Mouse (Mus musculus): ENCODE results near the gene Lrig1. TPM values are rescaled to one million over a fixed set of nuclear protein-coding genes. Genes with fewer than 3 reads are reported as not detected.

The Lrig1 gene
- total RNA-seq, 2 experiments from 2014 or later, result 27.2 to 27.7 TPM

DNA sequence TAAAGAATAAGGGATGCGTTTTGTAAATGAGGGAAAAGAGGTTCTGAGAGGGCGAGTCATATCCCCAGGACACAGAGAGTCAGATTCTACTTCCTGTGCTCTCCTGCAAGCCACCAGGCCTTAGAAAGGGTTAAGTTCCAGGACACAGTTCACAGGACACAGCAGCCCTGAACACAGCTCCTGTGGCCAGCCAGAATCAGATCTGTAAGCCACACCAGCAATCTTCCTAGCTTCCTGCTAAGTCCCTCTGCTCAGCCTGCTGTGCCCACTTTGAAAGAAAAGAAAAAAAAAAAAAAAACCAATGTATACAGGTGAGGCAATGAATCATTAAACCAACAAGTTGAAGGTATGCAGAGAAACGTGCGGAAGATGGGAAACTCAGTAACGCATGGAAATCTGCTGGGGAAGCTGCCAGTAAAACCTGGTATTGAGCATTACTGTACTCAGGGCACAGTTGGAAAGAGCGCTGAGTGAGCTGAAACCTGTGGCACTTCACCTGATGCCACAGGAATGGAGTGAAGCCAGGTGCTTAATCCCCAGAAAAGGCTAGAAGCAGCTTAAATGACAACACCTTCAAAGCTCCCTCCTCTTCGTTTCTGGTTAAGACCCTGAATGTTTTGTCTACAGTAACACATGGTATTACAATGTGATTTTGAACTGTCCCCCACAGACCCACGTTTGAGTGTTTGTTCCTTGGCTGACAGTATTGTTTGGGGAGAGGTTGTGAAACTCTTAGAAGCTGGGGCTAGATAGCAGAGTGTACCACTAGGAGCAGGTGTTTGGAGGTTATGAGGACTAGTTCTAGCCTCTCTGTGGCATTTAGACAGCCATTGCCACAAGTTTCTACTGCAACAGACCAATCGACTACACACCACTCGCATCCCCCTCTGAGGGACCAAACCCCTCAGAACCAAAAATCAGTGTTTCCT lies 46.3 kb downstream of the Lrig1 start:
- intact Hi-C loops (cut with DNase I), result no loop called here

DNA sequence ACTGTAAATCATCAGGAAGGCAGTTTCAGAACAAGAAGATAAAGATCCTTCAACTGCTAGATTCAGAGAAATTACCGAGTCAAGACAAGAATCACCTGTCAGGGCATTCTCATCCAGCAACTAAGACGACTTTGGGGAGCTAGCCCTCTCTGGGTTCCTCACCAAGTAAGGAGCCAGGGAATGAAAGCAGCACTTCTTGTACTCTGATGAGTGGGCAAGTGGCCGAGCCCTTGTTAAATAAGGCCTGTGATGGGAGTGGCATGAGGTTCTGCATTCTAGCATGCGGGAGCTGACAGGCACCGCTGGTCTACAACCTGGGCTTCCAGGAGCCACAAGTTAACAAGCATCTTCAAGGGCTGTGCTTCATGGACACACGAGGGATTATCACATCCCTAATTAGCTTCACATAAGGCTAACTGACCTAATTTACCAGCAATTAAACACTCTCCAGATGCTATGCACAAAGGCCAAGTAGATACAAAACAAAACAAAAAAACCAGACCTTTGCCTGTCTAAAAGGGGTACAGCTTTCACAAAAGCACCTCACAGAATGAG lies 47.2 kb downstream of the Lrig1 start:
- DNase-seq (ENCODE audit: low spot score in 2 of 2), result no peak
- intact Hi-C loops (cut with DNase I), result no loop called here

More for the DNA sequence above, 46.3 kb downstream of the Lrig1 start:
- DNase-seq (ENCODE audit: low spot score in 2 of 2), result no peak

DNA sequence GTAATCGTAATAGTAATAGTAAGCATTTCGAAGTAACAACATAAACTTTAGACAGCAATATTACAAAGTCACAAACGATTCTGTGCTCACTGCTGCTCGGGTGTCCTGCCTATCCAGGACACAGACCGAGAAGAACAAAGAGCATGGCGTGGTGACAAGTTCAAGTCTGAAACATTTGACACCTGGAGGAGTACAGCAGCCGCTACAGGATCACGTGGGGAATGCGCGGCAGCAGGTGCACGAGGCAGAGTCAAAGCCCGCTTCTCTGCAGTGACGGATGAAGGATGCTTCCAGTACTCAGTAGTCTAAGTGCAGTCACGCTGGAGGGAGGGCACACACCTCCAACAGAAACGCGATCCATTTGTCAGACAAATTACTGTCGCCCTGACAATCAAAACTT lies 48.4 kb downstream of the Lrig1 start:
- no peak for DNase-seq (ENCODE audit: low spot score in 2 of 2)
- intact Hi-C loops (cut with DNase I), result no loop called here

DNA sequence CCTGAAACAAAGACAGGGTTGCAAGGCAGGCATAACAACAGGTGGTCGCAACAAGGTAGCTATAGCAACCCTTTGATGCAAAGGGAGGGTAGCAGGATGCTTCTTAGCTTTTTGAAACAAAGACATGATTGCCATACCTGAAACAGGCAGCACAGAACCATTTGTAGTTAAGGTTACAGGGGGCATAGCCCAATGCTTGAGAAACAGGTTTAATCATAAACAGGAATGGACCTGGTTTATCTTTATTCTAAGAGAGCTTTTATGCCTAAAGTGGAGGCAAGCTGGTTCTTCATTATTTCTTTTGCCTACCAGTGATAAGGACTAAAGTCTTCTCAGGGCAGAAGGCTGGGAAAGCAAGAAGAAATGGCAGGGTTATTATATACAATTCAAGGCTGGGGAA lies 50.3 kb downstream of the Lrig1 start:
- no peak for DNase-seq (ENCODE audit: low spot score in 2 of 2)
- intact Hi-C loops (cut with DNase I), result no loop called here

DNA sequence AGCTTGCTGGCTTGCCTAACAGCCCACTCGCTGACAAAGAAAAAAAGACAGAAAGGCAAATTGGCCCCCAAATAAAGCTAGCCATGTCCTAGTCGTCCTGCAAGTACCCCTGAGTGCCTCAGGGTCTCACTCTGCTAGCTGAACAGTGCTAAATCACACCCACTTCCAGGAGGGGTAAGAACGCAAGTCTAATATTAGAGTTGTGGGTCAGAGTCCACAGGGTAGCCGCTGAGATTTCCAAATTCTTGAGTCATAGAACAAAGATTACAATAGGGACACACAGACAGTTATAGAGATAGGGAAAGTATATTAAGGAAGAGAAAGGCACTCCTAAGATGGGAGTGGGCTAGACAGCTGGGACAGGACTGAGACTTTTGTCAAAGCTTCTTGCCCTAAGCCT lies 51.5 kb downstream of the Lrig1 start:
- no peak for DNase-seq (ENCODE audit: low spot score in 2 of 2)
- intact Hi-C loops (cut with DNase I), result no loop called here

DNA sequence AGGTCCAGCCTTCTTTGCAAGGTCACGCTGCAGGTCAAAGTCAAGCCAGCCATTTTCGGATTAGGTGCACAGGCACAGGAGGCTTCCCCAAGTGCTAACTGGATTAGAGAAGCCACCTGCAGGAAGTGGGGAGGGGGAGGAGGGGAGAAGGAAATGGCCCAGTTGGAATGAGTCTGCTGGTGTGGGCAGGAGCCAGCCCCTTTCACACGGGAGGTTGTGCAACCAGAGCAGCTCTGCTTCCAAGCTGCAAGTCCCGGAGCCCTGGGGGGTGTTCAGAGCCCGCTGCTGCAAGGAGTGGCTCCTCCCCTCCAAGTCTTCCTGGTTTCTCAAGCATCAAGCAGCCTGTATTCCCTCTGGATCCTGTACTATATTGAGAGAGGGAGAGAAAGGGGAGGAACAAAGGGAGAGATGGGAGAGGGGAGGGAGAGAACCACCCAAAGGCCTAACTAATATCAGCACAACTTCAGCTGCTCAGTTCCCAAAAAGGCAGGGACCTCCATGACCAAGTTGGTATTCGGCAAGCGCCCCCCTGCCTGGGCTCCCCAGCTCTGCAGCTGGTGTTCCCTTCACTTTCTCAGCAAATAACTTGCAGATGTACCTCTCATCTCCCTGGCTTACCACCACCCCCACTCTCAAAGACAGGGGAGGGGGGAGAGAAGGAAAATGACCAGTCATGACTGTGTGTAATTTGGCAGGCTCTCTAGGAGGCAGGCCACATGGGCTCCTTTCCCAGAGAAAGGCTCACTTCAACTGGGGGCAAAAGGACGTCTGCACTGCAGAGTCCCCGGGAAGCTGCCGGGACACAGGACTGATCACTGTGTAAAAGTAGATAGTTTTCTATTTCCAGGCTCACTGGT lies 52.2 kb downstream of the Lrig1 start:
- DNase-seq (ENCODE audit: low spot score in 2 of 2), result no peak
- intact Hi-C loops (cut with DNase I), result no loop called here

DNA sequence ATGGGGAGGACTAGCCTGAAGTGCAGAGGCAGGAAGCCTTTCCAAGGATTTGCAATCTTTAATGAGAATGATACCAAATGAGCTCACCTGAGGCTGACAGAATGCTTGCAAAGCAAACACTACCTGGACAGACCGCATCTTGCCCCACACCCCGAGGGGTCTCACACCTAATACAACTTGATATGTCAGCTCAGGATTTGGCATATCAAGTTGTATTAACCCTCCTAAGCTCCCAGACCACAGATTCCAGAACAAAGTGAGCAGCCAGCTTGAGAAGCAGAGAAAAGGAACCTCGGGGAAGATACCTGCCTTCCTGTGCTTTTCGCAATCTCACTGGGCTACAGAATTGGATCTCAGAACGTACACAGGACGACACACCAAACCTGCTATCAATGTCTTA lies 53.1 kb downstream of the Lrig1 start:
- no peak for DNase-seq (ENCODE audit: low spot score in 2 of 2)
- intact Hi-C loops (cut with DNase I), result no loop called here

DNA sequence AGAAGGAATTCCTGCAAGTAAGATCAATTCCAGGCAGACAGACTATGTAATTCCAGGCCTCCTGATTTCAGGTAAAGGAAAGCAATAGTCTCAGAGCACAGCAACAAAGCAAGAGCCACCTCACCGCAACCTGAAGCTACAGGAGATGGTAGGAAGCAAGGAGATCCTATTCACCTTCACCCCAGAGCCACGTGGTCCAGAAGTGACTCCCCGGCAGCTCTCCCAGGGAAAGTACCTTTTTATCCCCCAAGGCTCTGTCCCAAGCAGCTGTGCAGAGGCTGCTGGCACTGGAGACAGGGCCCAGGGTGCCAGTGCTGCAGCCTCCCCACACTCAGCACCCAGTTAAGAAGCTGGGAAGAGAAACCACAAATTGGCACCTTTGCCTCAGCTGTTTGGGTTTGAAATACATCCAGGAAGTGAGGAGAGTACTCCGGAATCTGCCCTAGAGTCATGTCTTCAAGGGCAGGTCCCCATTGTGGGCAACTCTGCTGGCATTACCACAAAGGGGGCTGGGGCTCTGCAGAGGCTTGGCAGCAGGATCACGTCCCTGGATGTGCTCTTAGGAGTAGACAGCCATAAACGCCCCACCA lies 53.6 kb downstream of the Lrig1 start:
- intact Hi-C loops (cut with DNase I), result no loop called here
- DNase-seq (ENCODE audit: low spot score in 2 of 2), result no peak

DNA sequence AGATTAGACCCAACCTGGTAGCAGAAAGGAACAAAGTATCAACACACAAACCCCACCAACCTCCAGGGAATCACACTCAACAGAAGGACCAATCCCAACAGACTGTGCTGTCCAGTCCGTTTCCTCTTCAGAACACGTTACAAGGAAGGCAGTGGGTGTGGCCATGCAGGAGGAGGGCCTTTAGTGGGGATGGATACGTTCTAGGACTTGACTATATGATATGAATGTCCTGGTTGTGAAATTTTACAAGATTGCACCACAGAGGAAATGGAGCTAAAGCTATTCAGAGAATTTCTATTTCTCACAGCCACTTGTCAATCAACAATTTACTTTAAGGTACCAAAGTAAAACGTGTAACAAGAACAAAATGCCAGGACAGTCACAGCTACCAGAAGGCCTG lies 54.2 kb downstream of the Lrig1 start:
- intact Hi-C loops (cut with DNase I), result no loop called here

DNA sequence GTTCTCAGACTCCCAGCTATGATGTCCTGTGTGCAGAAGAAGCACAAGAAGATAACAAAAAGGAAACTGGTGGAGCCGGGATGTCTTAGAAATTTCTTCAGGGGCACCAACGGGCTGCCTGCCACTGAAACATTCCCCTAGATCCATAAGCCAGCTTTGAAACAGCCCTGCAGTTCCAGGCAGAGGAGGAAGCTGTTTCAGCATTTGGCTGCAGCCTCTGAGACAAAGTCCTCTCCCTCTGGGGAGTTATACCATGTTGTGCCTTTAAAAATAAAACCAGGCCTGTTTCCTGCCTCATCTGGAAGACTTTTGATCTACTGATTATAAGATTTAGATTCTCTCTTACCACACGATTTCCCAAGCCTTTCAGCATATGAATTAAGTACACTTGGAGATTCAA lies 55.3 kb downstream of the Lrig1 start:
- no peak for DNase-seq (ENCODE audit: low spot score in 2 of 2)

More for the DNA sequence above, 54.2 kb downstream of the Lrig1 start:
- no peak for DNase-seq (ENCODE audit: low spot score in 2 of 2)

DNA sequence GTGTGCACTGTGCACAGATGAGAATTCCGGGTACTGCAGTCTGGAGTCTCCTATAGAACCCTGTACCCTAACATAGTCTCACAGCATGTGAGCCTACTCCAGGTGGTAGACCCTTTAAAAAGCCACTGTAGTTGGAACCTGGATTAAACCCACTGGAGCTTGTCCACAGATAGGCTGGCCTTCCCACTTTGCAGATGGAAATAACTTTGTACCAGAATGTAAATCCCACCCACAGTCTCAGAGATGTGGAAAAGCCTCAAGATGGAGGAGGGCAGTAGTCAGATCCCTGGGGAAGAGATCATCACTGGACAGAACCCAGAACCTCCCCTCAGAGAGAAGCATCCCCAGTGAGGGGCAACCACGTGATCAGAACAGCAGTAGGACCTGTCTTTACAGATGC lies 56.0 kb downstream of the Lrig1 start:
- no peak for DNase-seq (ENCODE audit: low spot score in 2 of 2)
- intact Hi-C loops (cut with DNase I), result loop anchor here (5.0 kb wide), 1 partner anchor 53 kb away; no protein-coding TSS in a partner anchor

More for the DNA sequence above, 55.3 kb downstream of the Lrig1 start:
- intact Hi-C loops (cut with DNase I), result loop anchor here (5.0 kb wide), 1 partner anchor 53 kb away; no protein-coding TSS in a partner anchor

DNA sequence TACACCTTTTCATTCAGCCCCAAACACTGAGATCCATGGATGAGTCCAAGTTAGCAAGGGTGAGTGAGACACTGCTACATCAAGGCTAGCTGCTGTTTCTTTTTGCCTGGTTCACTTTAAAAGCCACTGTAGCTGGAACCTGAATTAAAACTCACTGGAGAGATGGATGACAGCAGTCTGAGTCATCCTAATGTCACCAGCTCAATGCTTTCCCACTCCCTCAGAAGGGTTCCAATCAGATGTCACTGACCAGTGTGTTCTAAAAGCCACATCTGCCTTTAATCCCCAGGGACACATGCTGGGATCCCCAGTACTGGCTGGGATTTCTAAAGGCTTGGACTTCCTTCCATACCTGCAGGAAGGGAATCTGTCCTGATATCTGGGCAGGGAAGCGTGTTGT lies 57.9 kb downstream of the Lrig1 start:
- intact Hi-C loops (cut with DNase I), result loop anchor here (5.0 kb wide), 1 partner anchor 55 kb away; no protein-coding TSS in a partner anchor
- no peak for DNase-seq (ENCODE audit: low spot score in 2 of 2)

DNA sequence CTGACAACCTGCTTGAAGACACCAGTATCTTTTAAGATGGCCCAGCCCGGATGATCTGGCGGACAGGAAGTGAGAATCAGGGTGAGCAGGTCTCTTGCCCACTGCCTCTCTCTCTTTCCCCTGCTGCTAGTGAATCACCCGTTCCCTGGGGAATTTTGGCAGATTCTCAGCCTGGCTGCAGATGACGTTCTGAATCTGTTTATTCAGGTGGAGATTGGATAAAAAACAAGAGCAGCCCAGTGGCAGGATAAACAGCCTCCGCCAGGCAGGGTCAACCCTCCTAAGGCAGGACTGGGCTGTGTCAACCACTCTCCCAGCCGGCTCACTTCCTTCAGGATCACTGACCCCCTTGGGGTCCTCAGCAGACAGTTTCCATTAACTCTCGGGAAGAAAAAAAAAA lies 59.7 kb downstream of the Lrig1 start:
- intact Hi-C loops (cut with DNase I), result loop anchor here (5.0 kb wide), 1 partner anchor 57 kb away; no protein-coding TSS in a partner anchor
- DNase-seq (ENCODE audit: low spot score in 2 of 2), result no peak

DNA sequence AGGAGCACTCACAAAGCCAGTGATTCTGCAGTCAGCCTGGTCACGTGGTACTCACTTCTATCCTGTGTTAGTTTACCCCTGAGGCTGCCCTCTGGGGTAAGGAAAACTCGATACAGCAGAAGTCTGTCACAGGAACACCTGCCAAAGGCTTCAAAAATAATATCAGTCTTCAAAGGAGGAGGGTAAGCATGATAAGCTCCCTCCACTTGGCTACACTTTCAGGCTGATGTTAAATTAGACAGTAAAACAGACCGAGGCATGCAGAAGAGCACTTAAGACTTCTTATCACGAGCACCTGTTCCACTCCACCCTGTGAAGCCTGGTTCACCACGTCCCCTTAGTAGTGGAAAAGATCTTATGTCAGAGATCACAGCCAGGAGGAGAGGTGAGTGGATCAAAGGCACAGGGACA lies 62.9 kb downstream of the Lrig1 start:
- no peak for DNase-seq (ENCODE audit: low spot score in 2 of 2)
- intact Hi-C loops (cut with DNase I), result no loop called here

DNA sequence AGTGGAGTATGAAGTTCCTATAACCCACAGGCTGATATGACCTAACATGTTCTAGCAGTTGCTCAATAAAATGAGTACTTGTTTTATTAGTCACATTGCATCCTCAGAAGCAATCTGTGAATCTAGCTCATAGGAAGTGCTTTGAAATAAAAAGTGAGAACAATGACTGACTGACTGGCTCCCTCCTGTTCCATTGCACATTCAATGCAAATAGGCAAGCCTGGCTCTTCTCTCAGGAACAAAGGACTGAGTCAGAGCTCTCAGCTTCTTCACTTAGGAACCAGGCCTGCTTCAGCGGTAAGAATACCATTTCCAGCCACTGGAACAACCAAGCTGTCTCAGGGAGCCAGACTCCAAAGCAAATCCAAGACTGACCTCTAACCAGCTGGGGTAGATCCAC lies 64.6 kb downstream of the Lrig1 start:
- DNase-seq (ENCODE audit: low spot score in 2 of 2), result no peak
- intact Hi-C loops (cut with DNase I), result no loop called here

DNA sequence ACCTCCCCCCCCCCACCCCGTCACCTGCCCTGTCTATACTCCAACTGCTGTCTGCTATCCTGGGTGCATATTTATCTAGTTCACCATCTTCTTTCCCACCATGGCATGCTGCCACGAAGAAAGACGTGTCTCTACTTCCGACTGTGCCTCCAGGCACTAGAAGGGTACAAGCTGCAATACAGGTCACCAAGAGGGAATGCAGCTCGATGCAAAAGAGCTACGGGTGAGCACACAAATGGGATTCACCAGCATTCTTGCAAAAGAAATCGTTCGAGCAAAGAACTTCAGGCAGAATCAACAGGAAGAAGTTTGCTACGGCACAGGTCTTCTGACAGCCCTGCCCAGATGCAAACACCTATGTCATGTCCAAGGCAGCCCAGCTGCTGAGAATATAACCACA lies 65.2 kb downstream of the Lrig1 start:
- intact Hi-C loops (cut with DNase I), result no loop called here
- no peak for DNase-seq (ENCODE audit: low spot score in 2 of 2)

DNA sequence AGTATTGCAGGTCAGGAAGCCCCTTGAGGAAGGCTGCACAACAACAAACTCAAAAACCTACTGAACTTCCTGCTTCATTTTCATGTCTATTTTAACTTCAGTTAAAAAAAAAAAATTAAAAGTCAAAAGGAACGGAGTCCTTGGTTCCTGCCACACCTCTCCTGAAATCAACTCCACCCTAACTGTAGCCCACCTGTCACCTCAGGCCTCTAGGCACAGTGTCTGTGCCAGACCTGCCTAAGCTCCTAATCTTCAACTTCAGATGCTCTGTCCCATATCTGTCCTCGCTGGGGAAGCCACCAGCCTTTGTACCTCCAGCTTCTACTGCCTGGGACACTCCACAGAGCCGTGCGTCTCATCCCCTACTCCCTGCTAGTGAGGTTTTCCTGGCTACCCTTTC lies 65.7 kb downstream of the Lrig1 start:
- intact Hi-C loops (cut with DNase I), result no loop called here
- no peak for DNase-seq (ENCODE audit: low spot score in 2 of 2)

DNA sequence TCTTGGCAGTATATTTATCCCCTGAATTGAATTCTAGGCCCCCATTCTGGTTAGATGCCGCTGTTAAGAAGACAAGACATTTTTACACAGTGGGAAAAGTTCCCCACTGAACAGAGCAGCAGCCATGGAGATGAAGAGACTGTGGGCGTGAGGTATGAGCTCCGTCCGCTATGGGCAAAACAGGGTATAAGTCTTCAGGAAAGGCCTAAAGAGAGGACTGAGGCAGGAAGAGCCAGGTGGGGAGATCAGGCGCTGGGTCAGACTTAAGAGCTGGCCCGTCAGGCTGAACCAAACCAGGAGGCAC lies 68.2 kb downstream of the Lrig1 start:
- no peak for DNase-seq (ENCODE audit: low spot score in 2 of 2)
- intact Hi-C loops (cut with DNase I), result no loop called here

DNA sequence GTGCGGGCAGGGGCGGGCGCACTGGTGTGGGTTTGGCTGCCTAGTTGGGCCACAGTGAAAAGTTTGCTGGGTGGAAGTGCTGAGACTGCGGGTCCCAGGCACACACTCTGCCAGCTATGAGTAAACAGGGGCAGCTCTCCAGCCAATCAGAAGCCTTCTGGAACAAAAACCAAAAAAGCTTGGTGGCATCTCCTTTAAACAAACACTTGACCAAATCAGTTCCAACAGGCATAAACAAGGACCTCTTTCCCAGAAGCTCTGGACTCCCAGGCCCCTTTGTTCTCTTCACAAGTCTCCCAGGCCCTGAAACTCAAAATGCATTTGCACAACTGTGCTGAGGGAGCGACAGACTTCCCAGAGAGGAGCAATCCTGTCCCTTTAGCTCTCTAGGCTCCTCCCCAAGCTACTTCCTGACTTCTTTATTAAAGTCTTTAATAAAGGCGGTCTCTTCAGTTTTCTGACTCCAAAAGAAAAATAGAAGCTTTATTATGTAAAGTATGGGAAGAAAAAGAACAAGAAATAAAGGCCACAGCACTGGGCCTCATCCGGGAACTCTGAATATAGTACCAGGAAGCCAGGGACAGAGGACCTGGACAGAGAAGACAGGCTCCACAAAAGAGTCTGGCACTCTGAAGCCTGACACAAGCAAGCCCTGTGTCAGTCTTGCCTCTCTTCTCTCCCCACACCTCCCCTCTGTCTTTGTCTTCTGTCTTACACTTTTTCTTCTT lies 68.7 kb downstream of the Lrig1 start:
- DNase-seq (ENCODE audit: low spot score in 2 of 2), result no peak
- intact Hi-C loops (cut with DNase I), result no loop called here
